Mouse (Mus musculus): ENCODE results near the gene Zfp606.

Gene Zfp606

DNA sequence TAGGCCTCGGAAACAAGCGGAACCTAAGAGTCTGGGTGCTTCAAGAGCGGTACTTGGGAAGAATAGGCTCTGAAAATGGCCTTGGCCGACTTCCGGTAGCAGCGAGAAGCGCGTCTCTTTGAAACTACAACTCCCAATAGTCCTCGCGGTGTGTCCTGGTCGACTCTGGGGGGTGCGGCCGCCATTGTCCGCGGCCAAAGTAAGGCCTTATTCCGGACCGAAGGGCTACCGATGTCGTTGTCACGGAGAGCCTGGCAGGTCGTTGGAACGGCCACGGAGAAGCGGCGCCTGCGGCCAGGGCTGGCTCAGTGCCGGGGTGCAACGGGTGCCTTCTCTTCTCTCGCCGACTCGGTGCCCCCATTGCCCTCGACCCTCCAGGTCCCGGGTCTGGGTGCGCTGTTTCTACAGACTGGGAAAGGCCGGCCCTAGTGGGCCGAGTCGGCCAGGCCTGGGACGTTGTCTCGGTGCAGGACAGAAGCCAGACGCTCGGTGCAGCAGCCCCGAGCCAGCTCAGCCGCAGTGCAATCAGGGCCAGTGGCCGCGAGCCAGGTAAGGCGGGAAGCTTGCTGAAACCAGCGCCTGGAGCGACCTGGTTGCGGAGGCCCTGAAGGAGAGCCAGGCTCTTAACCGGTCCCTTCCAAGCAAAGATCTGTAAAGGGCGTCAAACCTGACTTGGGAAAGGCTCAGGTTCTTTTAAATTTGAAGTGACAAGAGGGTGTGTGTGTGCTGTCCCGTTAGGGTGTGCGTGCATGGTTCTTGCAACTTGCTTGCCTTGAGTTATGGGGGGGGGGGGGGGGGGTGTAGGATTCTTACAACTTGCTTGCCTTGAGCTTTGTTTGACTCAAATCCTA, at the start of gene Zfp606:
TSS of gene Zfp606 (plus strand) at position 136 of the 851 bp plus-strand sequence.
- DNase-seq (ENCODE audit: low spot score) = peak; percentile 91

- DNase-seq (ENCODE audit: low spot score) = peak; percentile 18
These were observed 885 bp downstream of the Zfp606 start for GRCm38 (mm10) chr7:12479009-12479346.

DNA sequence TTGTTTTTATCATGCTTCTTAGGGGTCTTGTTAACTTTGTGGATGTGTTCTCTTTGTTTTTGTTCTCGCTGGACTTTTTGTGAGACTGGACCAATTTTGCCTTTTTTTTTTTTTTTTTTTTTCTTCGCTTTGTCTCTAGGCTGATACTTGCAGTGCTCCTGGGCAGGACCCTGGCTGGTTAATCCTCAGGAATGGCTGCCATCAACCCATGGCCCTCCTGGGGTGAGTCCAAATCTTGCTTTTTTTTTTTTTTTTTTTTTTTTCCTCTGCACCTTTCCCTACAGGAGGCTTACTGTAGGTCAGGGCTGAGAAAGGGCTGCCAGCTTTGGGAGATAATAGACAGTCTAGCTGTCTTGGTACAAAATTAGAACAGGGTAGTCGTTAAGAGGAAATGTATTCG, 1.4 kb downstream of the Zfp606 start:
- DNase-seq (ENCODE audit: low spot score) = no peak

DNA sequence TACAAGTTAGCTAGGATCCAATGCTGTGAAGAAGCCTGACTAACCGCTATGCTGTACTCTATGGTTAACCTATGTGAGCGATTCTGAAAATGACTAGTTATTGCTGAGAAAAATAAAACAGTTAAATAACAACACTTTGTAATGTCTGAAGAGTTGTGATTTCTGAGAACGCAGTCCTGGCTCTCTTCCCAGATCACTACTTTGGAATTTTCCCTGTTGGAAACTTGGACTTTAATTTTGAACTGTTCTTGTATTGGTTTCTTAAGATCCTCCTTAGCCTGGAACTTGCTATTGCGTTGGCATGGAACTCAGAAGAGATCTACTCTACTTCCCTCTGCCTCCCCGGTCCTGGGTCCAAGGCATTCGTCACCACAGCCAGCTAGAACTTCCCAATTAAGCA, 5.7 kb downstream of the Zfp606 start:
- no peak for DNase-seq (ENCODE audit: low spot score)

GRCm38 (mm10) chr7:12485956-12486355, 7.9 kb downstream of the Zfp606 start:
- DNase-seq (ENCODE audit: low spot score) = no peak

DNA sequence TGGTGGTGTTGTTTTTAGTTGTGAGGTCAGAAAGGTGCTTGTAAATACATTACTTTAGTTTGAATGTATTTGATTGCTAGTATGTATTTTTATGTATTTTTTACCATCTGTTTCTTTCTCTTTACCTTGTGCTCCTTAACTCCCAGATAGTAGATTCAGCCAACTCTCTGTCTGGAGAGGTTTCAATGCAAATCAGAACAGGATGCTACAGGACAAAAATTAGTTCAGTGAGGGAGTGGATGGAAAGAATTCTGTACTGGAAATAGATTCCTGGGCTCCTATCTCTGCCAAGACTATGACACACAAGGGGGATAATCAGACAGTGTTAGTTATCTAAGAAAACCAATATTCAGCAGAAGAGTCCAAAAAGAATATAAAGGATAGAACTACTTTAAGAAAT, 8.6 kb downstream of the Zfp606 start:
- no peak for DNase-seq (ENCODE audit: low spot score)

DNA sequence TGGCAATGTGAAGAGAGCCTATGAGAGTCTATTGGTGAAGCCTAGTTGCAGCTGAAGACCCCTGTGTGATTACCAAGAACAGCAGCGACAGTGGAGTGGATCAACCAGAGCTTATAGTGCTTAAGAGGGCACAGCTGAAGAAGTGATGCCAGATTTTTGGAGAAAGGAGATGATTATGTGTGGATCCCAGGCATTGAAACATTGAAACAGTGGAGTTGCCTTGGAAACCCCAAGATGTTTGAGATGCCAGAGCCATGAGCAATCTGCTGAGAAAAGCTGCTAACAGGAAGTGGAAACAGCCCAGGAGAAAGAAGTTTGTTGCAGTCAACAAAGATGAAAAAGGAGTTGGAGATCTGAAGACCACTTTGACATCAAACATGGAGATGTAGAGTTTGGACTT, 32.8 kb downstream of the Zfp606 start:
- DNase-seq (ENCODE audit: low spot score) = no peak

GRCm38 (mm10) chr7:12512217-12512616, 34.1 kb downstream of the Zfp606 start, which contains the start of gene 2900092C05Rik:
Gene 2900092C05Rik, plus strand, starts transcription at chr7:12512517.
- DNase-seq (ENCODE audit: low spot score) = no peak
